Mouse (Mus musculus) ES-E14 (cell line): ENCODE results near the gene Rcbtb2. TPM values are rescaled to one million over a fixed set of nuclear protein-coding genes. Genes with fewer than 3 reads are reported as not detected.

Experiments
- DNase-seq: peaks from one replicate; pipeline ENCODE4 v3.0.0-alpha.2; 2013; ENCODE audit warnings: low read depth, low spot score
- H3K27ac ChIP-seq: 2 replicates; pipeline ENCODE4 v1.5.1; 2012; ENCODE audit warnings: low read depth, mild to moderate bottlenecking, low read length, moderate library complexity, mixed read lengths; ENCODE audit not compliant: poor library complexity, insufficient read depth, severe bottlenecking
- H3K36me3 ChIP-seq: 2 replicates; pipeline ENCODE4 v1.6.1; 2012; ENCODE audit warnings: mild to moderate bottlenecking, low read length, moderate library complexity, mixed read lengths; ENCODE audit not compliant: control insufficient read depth, poor library complexity, insufficient read depth, severe bottlenecking
- H3K4me1 ChIP-seq, 2 experiments: fragments of 150-350 bp in 1 of 2; sonication (generic) in 1 of 2; 2 replicates each; pipeline ENCODE4 v1.6.1; 2012; ENCODE audit warnings: low read length in 2 of 2, mild to moderate bottlenecking in 1 of 2, mixed read lengths in 1 of 2; ENCODE audit not compliant: control insufficient read depth in 2 of 2, insufficient read depth in 2 of 2, poor library complexity in 1 of 2
- H3K4me3 ChIP-seq, 2 experiments: fragments of 150-350 bp in 1 of 2; sonication (generic) in 1 of 2; 2 replicates each; pipeline ENCODE4 v1.5.1; 2012; ENCODE audit warnings: low read length in 2 of 2, low read depth in 1 of 2, mild to moderate bottlenecking in 1 of 2, mixed read lengths in 1 of 2; ENCODE audit not compliant: insufficient read depth in 1 of 2, poor library complexity in 1 of 2, severe bottlenecking in 1 of 2
- H3K9ac ChIP-seq: 2 replicates; pipeline ENCODE4 v1.6.1; 2012; ENCODE audit warnings: low read depth, mild to moderate bottlenecking, low read length, mixed read lengths; ENCODE audit not compliant: poor library complexity, insufficient read depth, severe bottlenecking
- H3K9me3 ChIP-seq: fragments of 150-350 bp; sonication (generic); 2 replicates; pipeline ENCODE4 v1.6.1; 2012; ENCODE audit warnings: low read depth, mild to moderate bottlenecking, low read length; ENCODE audit not compliant: control insufficient read depth, insufficient read depth
- CHD2 ChIP-seq: IDR thresholded peaks from 2 replicates; pipeline ENCODE4 v1.6.1; 2014; ENCODE audit warnings: mild to moderate bottlenecking, low read depth, low read length, inconsistent platforms
- HCFC1 ChIP-seq: IDR thresholded peaks from 2 replicates; pipeline ENCODE4 v1.6.1; 2012; ENCODE audit warnings: low read length, inconsistent platforms, borderline replicate concordance; ENCODE audit not compliant: insufficient read depth
- MAFK ChIP-seq: IDR thresholded peaks from 2 replicates; pipeline ENCODE4 v1.6.1; 2014; ENCODE audit warnings: mild to moderate bottlenecking, low read depth, low read length, inconsistent platforms; ENCODE audit not compliant: insufficient read depth
- ZC3H11A ChIP-seq: IDR thresholded peaks from 2 replicates; pipeline ENCODE4 v1.6.1; 2012; ENCODE audit warnings: low read depth, mild to moderate bottlenecking, inconsistent platforms, low read length, borderline replicate concordance
- ZNF384 ChIP-seq: IDR thresholded peaks from 2 replicates; pipeline ENCODE4 v1.6.1; 2012; ENCODE audit warnings: low read depth, low read length, inconsistent platforms
- in situ Hi-C, 2 experiments: fragments of 600-800 bp; cut with MboI; formaldehyde crosslinking; loops; one replicate each; pipeline ENCODE4 v1.15.1; 2025; ENCODE audit warnings: low sequenced_read_pairs in 2 of 2, inconsistent platforms in 1 of 2; ENCODE audit not compliant: unreplicated experiment in 2 of 2
- total RNA-seq: library from RNA; depleted of rRNA; stranded (reverse); fragments of 300-350 nt; gene quantifications from 2 replicates; pipeline ENCODE4 v1.2.3, GENCODE M21; 2012

The Rcbtb2 gene
- total RNA-seq, 1 experiment = 11.2 TPM

DNA sequence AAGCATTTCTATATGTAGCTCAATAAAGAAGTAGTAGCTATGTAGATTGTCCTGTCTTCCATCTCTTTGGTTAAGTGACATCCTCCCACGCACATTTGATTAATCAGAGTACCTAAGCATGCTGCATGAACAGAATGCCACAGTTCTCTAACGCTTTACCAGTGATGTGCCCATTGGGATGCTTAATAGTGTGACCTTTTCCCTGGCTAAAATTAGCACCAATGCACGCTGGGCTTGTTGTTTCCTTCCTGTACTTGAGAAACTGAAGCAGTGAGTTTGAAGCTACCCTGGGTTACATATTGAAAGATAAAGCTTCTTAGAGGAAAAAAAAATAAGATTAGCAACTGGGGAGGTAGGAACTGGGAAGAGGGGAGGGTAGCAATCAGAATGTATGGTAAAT is 81.2 kb downstream of the Rcbtb2 start:
- Histone ChIP-seq H3K9me3 (no peaks in the 10 kb centered on the region), H3K4me3 (no peak overlapping the region), H3K9ac (no peak overlapping the region), H3K27ac (no peak overlapping the region), H3K4me1 (no peaks in the 10 kb centered on the region), H3K36me3 (no peaks in the 10 kb centered on the region)
- DNase-seq = no peak
- TF ChIP-seq MAFK = no peak
- TF ChIP-seq ZC3H11A = no peak
- no peak for TF ChIP-seq ZNF384
- TF ChIP-seq CHD2 = no peak
- no peak for TF ChIP-seq HCFC1
- in situ Hi-C loops = no loop called here

DNA sequence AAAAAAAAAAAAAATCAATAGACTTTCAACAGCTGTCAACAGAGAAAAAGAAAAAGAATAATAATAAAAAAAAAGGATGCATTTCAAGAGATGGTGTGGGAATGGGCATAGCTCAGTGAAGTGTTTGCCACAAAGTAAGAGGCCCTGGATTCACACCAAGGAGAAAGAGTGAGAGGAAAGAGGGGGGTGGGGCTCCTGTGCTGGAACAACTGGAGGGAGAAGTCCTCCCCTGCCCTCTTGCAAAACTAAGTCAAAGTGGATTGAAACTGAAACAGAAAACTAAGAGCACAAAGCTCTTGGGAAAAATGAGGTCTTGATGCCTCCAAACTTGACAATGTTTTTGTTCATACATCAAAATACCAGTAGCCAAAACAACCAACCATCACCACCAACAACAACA is 86.4 kb downstream of the Rcbtb2 start:
- H3K9ac ChIP-seq = no peak overlapping the region
- H3K4me3 ChIP-seq = no peak overlapping the region
- in situ Hi-C loops = no loop called here

DNA sequence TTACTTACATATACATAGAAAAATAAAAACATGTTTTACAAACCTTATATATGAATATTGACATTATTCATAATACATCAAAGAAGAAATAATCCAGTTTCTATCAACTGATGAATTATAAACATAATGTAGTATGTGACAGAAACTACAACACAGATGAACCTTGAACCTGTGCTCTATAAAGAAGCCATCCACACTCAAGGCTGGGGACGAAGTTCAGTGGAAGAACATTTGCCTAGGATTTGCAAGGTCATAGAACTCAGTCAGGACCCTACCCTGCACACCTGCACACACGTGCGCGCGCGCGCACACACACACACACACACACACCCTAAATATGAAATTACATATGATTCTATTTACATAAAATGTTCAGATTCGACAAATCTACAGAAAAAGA is 87.4 kb downstream of the Rcbtb2 start:
- no peak overlapping the region for H3K27ac ChIP-seq
- TF ChIP-seq ZC3H11A = no peak
- no peak for TF ChIP-seq ZNF384
- no peak for TF ChIP-seq HCFC1
- no peak for TF ChIP-seq MAFK
- TF ChIP-seq CHD2 = no peak
- H3K36me3 ChIP-seq = no peaks in the 10 kb centered on the region
- H3K4me3 ChIP-seq = no peak overlapping the region
- in situ Hi-C loops = no loop called here
- DNase-seq = no peak
- H3K9me3 ChIP-seq = no peaks in the 10 kb centered on the region
- no peak overlapping the region for H3K9ac ChIP-seq
- H3K4me1 ChIP-seq = no peaks in the 10 kb centered on the region

More for the DNA sequence above, 86.4 kb downstream of the Rcbtb2 start:
- H3K27ac ChIP-seq = no peak overlapping the region
- no peaks in the 10 kb centered on the region for H3K36me3 ChIP-seq
- DNase-seq = no peak
- no peak for TF ChIP-seq CHD2
- no peak for TF ChIP-seq HCFC1
- TF ChIP-seq ZNF384 = no peak
- TF ChIP-seq MAFK = no peak
- no peak for TF ChIP-seq ZC3H11A
- no peaks in the 10 kb centered on the region for H3K4me1 ChIP-seq
- H3K9me3 ChIP-seq = no peaks in the 10 kb centered on the region

DNA sequence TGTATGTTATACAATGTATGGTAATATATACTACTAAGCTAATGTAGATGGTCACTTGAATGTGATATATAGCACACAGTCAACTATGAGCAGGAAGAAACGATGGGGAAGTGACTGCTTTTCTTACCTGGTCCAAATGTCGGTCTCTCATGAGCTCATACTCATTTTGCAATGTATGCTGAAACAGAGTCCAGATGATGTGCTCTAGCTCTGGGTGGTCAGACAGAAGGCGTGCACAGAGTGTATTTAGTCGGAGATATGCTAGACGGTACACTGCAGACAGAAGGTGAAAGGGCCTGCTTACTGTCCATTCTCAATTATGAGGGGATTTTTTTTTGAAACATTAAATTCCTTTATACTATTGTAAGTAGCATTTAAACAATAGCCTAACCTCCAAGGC is 88.6 kb downstream of the Rcbtb2 start:
- no peak for TF ChIP-seq HCFC1
- Histone ChIP-seq H3K4me1 (no peaks in the 10 kb centered on the region), H3K36me3 (no peaks in the 10 kb centered on the region), H3K27ac (no peak overlapping the region), H3K4me3 (no peak overlapping the region), H3K9me3 (no peaks in the 10 kb centered on the region), H3K9ac (no peak overlapping the region)
- no peak for DNase-seq
- in situ Hi-C loops = no loop called here

DNA sequence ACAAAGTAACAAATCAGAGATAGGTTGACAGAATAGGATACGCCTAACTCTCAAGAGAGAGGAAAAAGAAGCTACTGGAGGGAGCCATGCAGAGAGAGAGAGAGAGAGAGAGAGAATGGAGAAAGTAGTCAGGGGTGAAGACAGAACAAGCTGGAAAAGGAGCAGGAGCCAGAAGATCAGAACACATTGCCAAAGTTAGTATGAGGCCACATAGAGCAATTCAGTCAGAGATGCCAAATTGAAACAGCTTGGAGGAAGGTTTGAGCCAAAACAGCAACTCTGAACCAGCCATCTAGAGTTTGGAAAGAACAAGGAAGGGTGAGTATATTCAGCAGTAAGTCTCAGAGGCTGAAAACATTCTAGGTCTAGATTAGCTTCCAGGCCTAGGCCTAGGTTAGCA is 94.2 kb downstream of the Rcbtb2 start:
- no peak overlapping the region for H3K9ac ChIP-seq
- in situ Hi-C loops = no loop called here
- no peaks in the 10 kb centered on the region for H3K36me3 ChIP-seq
- no peak for TF ChIP-seq ZC3H11A
- no peak for TF ChIP-seq HCFC1
- no peak for TF ChIP-seq MAFK
- no peak for TF ChIP-seq CHD2
- no peak overlapping the region for H3K27ac ChIP-seq
- H3K9me3 ChIP-seq = no peaks in the 10 kb centered on the region
- H3K4me3 ChIP-seq = no peak overlapping the region
- DNase-seq = no peak
- no peaks in the 10 kb centered on the region for H3K4me1 ChIP-seq
